Mouse (Mus musculus): ENCODE measurements around the gene Dnajc27. TPM values are rescaled to one million over a fixed set of nuclear protein-coding genes. Genes with fewer than 3 reads are reported as not detected.

The Dnajc27 gene
- polyA plus RNA-seq, 1 experiment, result 6.1 TPM

DNA sequence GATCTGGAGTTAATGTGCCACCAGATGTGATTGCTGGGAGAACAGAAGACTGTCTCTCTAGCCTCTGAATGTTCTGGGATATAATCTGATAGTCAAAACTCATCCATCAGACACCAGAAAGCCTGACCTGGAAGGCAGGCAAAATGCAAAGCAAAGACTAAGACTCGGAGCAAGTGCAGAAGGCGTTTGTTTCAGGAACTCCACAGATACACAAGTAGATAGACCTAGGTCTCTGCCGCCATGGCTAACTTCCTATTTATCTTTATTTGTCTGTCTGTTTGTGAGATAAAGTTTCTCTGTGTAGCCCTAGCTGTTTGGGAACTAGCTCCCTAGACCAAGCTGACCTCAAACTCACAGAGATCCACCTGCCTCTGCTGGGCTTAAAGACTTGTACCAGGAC, 28.7 kb upstream of the Dnajc27 start:
- no peaks in the 10 kb centered on the region for H3K4me1 ChIP-seq (ENCODE audit: control insufficient read depth, insufficient read depth, low read length)
- H3K4me3 ChIP-seq (ENCODE audit: insufficient read depth, low read length), result no peak overlapping the region
- H3K27ac ChIP-seq (ENCODE audit: insufficient read depth, low read length), result no peak overlapping the region
- TF ChIP-seq CTCF (IDR thresholded peaks at IDR 0.05; ENCODE audit: borderline replicate concordance, insufficient read depth, low read length), result no peak
- no peak for TF ChIP-seq POLR2A (IDR thresholded peaks at IDR 0.05; ENCODE audit: low read depth, low read length)

GRCm38 (mm10) chr12:4054845-4055244, 27.5 kb upstream of the Dnajc27 start:
- no peak for TF ChIP-seq POLR2A (IDR thresholded peaks at IDR 0.05; ENCODE audit: low read depth, low read length)
- no peak for TF ChIP-seq CTCF (IDR thresholded peaks at IDR 0.05; ENCODE audit: borderline replicate concordance, insufficient read depth, low read length)
- Histone ChIP-seq H3K27ac (ENCODE audit: insufficient read depth, low read length) (no peak overlapping the region), H3K4me3 (ENCODE audit: insufficient read depth, low read length) (no peak overlapping the region), H3K4me1 (ENCODE audit: control insufficient read depth, insufficient read depth, low read length) (no peaks in the 10 kb centered on the region)

DNA sequence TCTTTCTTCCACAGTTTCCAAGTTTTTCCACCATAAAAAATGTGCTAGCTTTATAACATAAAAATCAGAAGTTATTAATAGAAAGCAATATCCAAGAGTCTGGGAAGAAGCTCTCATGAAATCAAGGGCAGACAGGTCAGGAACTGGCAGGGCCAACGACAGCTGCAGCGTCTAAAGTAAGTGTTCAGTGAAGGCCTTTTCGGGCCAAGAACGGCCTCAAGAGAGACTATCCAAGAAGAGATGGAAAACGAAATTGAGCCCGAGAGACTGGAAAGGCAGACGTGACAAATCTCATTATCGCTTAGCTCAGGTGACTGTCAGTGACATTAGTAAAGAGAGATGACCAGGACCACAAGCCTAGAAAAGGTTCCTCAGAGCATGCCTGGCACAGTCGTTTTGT, 24.1 kb upstream of the Dnajc27 start:
- Histone ChIP-seq H3K27ac (ENCODE audit: insufficient read depth, low read length) (no peak overlapping the region), H3K4me3 (ENCODE audit: insufficient read depth, low read length) (no peak overlapping the region), H3K4me1 (ENCODE audit: control insufficient read depth, insufficient read depth, low read length) (no peaks in the 10 kb centered on the region)
- no peak for TF ChIP-seq POLR2A (IDR thresholded peaks at IDR 0.05; ENCODE audit: low read depth, low read length)
- TF ChIP-seq CTCF (IDR thresholded peaks at IDR 0.05; ENCODE audit: borderline replicate concordance, insufficient read depth, low read length), result no peak

- Histone ChIP-seq H3K4me3 (ENCODE audit: insufficient read depth, low read length) (no peak overlapping the region), H3K4me1 (ENCODE audit: control insufficient read depth, insufficient read depth, low read length) (no peaks in the 10 kb centered on the region), H3K27ac (ENCODE audit: insufficient read depth, low read length) (no peak overlapping the region)
- no peak for TF ChIP-seq CTCF (IDR thresholded peaks at IDR 0.05; ENCODE audit: borderline replicate concordance, insufficient read depth, low read length)
- TF ChIP-seq POLR2A (IDR thresholded peaks at IDR 0.05; ENCODE audit: low read depth, low read length), result no peak
Measured at GRCm38 (mm10) chr12:4059683-4060082, 22.7 kb upstream of the Dnajc27 start.

GRCm38 (mm10) chr12:4065498-4065897, 16.9 kb upstream of the Dnajc27 start:
- no peak for TF ChIP-seq POLR2A (IDR thresholded peaks at IDR 0.05; ENCODE audit: low read depth, low read length)
- no peak for TF ChIP-seq CTCF (IDR thresholded peaks at IDR 0.05; ENCODE audit: borderline replicate concordance, insufficient read depth, low read length)
- Histone ChIP-seq H3K4me1 (ENCODE audit: control insufficient read depth, insufficient read depth, low read length) (no peaks in the 10 kb centered on the region), H3K27ac (ENCODE audit: insufficient read depth, low read length) (no peak overlapping the region), H3K4me3 (ENCODE audit: insufficient read depth, low read length) (no peak overlapping the region)

- Histone ChIP-seq H3K4me1 (ENCODE audit: control insufficient read depth, insufficient read depth, low read length) (no peaks in the 10 kb centered on the region), H3K4me3 (ENCODE audit: insufficient read depth, low read length) (no peak overlapping the region), H3K27ac (ENCODE audit: insufficient read depth, low read length) (no peak overlapping the region)
- TF ChIP-seq POLR2A (IDR thresholded peaks at IDR 0.05; ENCODE audit: low read depth, low read length) (no peak), CTCF (IDR thresholded peaks at IDR 0.05; ENCODE audit: borderline replicate concordance, insufficient read depth, low read length) (no peak)
Measured at GRCm38 (mm10) chr12:4065944-4066343, 16.4 kb upstream of the Dnajc27 start.

DNA sequence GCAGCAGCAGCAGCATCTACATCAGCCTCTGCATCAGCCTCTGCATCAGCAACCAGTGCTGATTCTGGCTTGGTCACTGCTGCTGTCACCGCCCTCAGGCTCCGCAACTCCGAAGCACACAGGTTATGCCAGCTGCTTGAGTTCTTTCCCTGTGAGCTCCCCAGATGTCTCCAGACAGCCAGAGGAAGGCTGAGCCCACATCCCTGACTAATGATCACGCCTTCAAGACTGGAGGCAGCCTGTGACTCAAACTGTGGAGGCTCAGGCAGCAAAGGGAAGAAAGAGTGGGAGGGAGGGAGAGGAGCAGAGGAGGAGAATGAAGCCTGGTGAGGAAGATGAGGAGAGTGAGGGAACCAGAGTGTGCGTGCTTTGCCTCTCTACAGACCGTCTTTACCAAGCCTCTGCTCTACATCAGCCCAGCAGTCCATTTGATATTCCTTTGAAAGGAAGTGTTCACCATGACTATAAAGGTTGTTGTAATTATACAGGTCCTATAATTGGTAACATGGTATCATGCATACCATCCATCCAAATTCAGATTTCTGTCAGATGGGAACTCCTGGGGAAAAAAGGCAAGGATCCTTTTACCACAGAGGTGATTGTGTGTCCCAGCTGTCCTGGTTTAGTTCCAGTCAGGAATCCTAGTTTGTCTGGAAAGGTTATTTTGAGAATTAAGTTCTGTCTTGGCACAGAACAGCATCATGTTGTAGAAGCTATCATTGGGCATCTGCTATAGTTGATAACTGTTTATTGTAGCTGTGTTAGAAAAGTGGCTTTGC, 15.5 kb upstream of the Dnajc27 start:
- no peak overlapping the region for H3K27ac ChIP-seq (ENCODE audit: insufficient read depth, low read length)
- no peak overlapping the region for H3K4me3 ChIP-seq (ENCODE audit: insufficient read depth, low read length)
- H3K4me1 ChIP-seq (ENCODE audit: control insufficient read depth, insufficient read depth, low read length), result no peaks in the 10 kb centered on the region
- TF ChIP-seq CTCF (IDR thresholded peaks at IDR 0.05; ENCODE audit: borderline replicate concordance, insufficient read depth, low read length) (no peak), POLR2A (IDR thresholded peaks at IDR 0.05; ENCODE audit: low read depth, low read length) (no peak)

GRCm38 (mm10) chr12:4068551-4068950, 13.8 kb upstream of the Dnajc27 start:
- Histone ChIP-seq H3K27ac (ENCODE audit: insufficient read depth, low read length) (no peak overlapping the region), H3K4me3 (ENCODE audit: insufficient read depth, low read length) (no peak overlapping the region)
- TF ChIP-seq CTCF (IDR thresholded peaks at IDR 0.05; ENCODE audit: borderline replicate concordance, insufficient read depth, low read length) (no peak), POLR2A (IDR thresholded peaks at IDR 0.05; ENCODE audit: low read depth, low read length) (no peak)

GRCm38 (mm10) chr12:4071671-4072070, 10.7 kb upstream of the Dnajc27 start:
- no peak overlapping the region for H3K27ac ChIP-seq (ENCODE audit: insufficient read depth, low read length)
- no peaks in the 10 kb centered on the region for H3K4me1 ChIP-seq (ENCODE audit: control insufficient read depth, insufficient read depth, low read length)
- H3K4me3 ChIP-seq (ENCODE audit: insufficient read depth, low read length), result no peak overlapping the region
- no peak for TF ChIP-seq POLR2A (IDR thresholded peaks at IDR 0.05; ENCODE audit: low read depth, low read length)
- no peak for TF ChIP-seq CTCF (IDR thresholded peaks at IDR 0.05; ENCODE audit: borderline replicate concordance, insufficient read depth, low read length)

More at GRCm38 (mm10) chr12:4068551-4068950, 13.8 kb upstream of the Dnajc27 start:
- no peaks in the 10 kb centered on the region for H3K4me1 ChIP-seq (ENCODE audit: control insufficient read depth, insufficient read depth, low read length)

DNA sequence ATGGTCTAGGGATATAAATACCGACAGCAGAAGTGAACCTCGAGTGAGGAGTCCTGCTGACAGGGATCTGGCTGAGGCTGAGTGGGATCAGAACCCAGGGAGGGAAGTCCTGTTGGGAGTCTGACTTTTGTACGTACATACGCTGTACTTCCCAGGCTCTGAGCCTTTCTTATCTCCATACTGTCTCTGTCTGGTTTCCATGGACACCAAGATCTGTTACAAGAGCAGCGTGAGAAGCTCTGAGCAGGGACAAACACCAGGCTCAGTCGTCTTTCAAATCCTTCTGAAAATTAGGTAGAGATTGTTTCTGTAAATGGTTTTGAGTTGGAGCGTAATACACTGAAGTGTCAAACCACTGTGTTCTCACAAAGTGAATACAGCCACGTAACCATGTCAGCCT, 7.0 kb upstream of the Dnajc27 start:
- TF ChIP-seq POLR2A (IDR thresholded peaks at IDR 0.05; ENCODE audit: low read depth, low read length), result no peak
- H3K4me1 ChIP-seq (ENCODE audit: control insufficient read depth, insufficient read depth, low read length), result no peaks in the 10 kb centered on the region
- H3K4me3 ChIP-seq (ENCODE audit: insufficient read depth, low read length), result no peak overlapping the region
- H3K27ac ChIP-seq (ENCODE audit: insufficient read depth, low read length), result no peak overlapping the region

All from embryonic fibroblast, embryonic 13.5 days (primary cell).